Comparison of ENCODE assay signal across 21 mouse cellular contexts in the genomic region with DNA sequence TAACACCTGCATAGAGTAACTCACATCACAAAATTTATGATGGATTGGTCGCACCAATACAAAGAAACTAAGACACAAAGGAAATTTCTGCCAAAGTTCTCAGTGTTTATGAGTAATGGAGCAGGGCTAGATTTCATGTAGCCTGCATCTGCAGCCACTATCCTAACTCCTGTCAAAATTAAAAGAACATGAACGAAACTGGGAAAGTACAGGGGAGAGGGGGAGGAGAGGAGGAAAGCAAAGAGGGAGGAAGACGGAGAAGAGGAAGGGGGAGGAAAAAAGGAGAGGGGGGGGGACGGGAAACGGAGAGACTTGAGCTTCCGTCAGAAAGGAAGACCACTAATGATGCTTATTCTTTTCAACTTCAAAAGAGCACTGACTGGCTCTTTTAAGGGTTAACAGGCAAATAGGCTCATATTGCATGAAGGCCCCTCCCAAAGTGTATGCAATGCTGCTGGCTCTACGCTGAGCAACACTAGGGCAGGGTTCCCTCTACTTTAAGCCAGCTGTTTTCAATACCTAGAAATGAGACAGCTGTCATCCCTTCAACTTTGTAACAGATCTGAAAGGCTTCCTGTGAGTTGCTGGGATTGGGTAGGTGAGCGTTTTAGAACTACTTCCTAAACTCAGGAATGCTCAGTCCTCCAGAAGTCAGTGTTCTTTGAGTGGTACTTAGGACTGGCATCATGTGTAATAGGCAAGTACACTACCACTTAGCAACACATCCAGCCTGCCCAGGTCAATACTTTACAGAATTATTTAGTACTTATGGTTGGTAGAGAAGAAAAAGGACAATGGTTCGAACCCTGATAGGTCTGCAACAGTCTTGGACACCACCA. TPM values are rescaled to one million over a fixed set of nuclear protein-coding genes. Genes with fewer than 3 reads are reported as not detected.
DNase-seq lines count a peak whose midpoint lies in the region; ATAC-seq and TF ChIP-seq lines count a peak whose summit lies in the region.
"Had no signal": no experiment of that assay in that cellular context is flagged by ENCODE, and none has a peak within 500 bp of the region (broad histone marks: within the 10 kb centered on the region; RNA-seq: fewer than 3 reads in every experiment).

No protein-coding gene starts in this region.

- no peak overlapping the region; the same call in 1 of the 2 replicates for H3K4me2 ChIP-seq in kidney, embryonic 14.5 days (replicated peaks; ENCODE audit: low read depth, low read length)
- no peak overlapping the region for H3K4me2 ChIP-seq in lung, postnatal 0 days (replicated peaks; ENCODE audit: low read depth, low read length)
- H3K4me2 ChIP-seq: hindbrain, embryonic 13.5 days had no signal

- peak; percentile 53; the same call in 1 of the 2 replicates for ATAC-seq in kidney, embryonic 14.5 days (ENCODE audit: low FRiP score, low TSS enrichment)
- ATAC-seq in lung, postnatal 0 days, result no peak
- ATAC-seq: activated CD4-positive, CD25-positive, alpha-beta regulatory T cell, adult 4 months; intestine, postnatal 0 days; liver, postnatal 0 days; midbrain, embryonic 16.5 days had no signal

- H3K4me3 ChIP-seq in kidney, embryonic 14.5 days (ENCODE audit: low read length), result no peak overlapping the region
- H3K4me3 ChIP-seq in lung, postnatal 0 days (ENCODE audit: low read depth, low read length), result no peak overlapping the region
- no peak overlapping the region for H3K4me3 ChIP-seq in lung, adult 2 months (replicated peaks; ENCODE audit: extremely low read depth, low read depth, low read length)
- H3K4me3 ChIP-seq in hindbrain, embryonic 10.5 days, result no peak overlapping the region
- H3K4me3 ChIP-seq: heart, adult 2 months; hindbrain, embryonic 13.5 days had no signal

- H3K9me3 ChIP-seq in kidney, embryonic 14.5 days (ENCODE audit: control insufficient read depth, low read length), result no peaks in the 10 kb centered on the region
- no peaks in the 10 kb centered on the region for H3K9me3 ChIP-seq in lung, postnatal 0 days (ENCODE audit: low read length)
- H3K9me3 ChIP-seq in hindbrain, embryonic 10.5 days, result no peaks in the 10 kb centered on the region
- H3K9me3 ChIP-seq: hindbrain, embryonic 13.5 days had no signal

- no peaks in the 10 kb centered on the region for H3K36me3 ChIP-seq in kidney, embryonic 14.5 days (ENCODE audit: control insufficient read depth, insufficient read depth, low read length)
- H3K36me3 ChIP-seq in lung, postnatal 0 days (ENCODE audit: insufficient read depth, low read length), result no peaks in the 10 kb centered on the region
- no peaks in the 10 kb centered on the region for H3K36me3 ChIP-seq in hindbrain, embryonic 10.5 days
- H3K36me3 ChIP-seq: hindbrain, embryonic 13.5 days had no signal

- no peaks in the 10 kb centered on the region for H3K4me1 ChIP-seq in kidney, embryonic 14.5 days (ENCODE audit: control insufficient read depth, insufficient read depth, low read length)
- H3K4me1 ChIP-seq in lung, postnatal 0 days (ENCODE audit: insufficient read depth, low read depth, low read length), result no peaks in the 10 kb centered on the region
- no peaks in the 10 kb centered on the region for H3K4me1 ChIP-seq in lung, adult 2 months (ENCODE audit: control insufficient read depth, insufficient read depth, low read length)
- peaks cover 7% of the 10 kb centered on the region; the same call in 1 of the 2 replicates for H3K4me1 ChIP-seq in hindbrain, embryonic 10.5 days (replicated peaks)
- H3K4me1 ChIP-seq: hindbrain, embryonic 13.5 days had no signal

- TF ChIP-seq CTCF in lung, postnatal 0 days (IDR thresholded peaks at IDR 0.05), result no peak
- no peak for TF ChIP-seq CTCF in lung, adult 2 months (IDR thresholded peaks at IDR 0.05; ENCODE audit: insufficient read depth, low read length)

- H3K27me3 ChIP-seq in kidney, embryonic 14.5 days (ENCODE audit: control insufficient read depth, insufficient read depth, low read length), result no peaks in the 10 kb centered on the region
- no peaks in the 10 kb centered on the region for H3K27me3 ChIP-seq in lung, postnatal 0 days (replicated peaks; ENCODE audit: insufficient read depth, low read length)
- no peaks in the 10 kb centered on the region for H3K27me3 ChIP-seq in hindbrain, embryonic 10.5 days (ENCODE audit: insufficient read depth, poor library complexity, severe bottlenecking)
- H3K27me3 ChIP-seq: hindbrain, embryonic 13.5 days had no signal

- H3K9ac ChIP-seq in kidney, embryonic 14.5 days (ENCODE audit: low read depth, low read length), result no peak overlapping the region
- no peak overlapping the region for H3K9ac ChIP-seq in lung, postnatal 0 days (replicated peaks; ENCODE audit: low read depth)
- H3K9ac ChIP-seq: hindbrain, embryonic 13.5 days; liver, postnatal 0 days had no signal

- no peak for DNase-seq in kidney, adult 18-20 months
- peak; percentile 11 for DNase-seq in lung, postnatal 0 days (ENCODE audit: low spot score)
- no peak for DNase-seq in lung, adult 2 months
- DNase-seq in forelimb bud, embryonic 11.5 days (ENCODE audit: low read depth, low spot score), result peak; percentile 42
- DNase-seq in hindbrain, embryonic 10.5 days (ENCODE audit: low spot score), result no peak
- no peak for DNase-seq in T-cell, adult 2 months (ENCODE audit: low spot score)
- DNase-seq: adrenal gland, postnatal 25 days; B cell, adult 2 months; cerebellum, adult 8-10 months; gastrocnemius, postnatal 10 days; heart, adult 2 months; heart, postnatal 10 days; liver, postnatal 0 days; retina, postnatal 1 day; right cerebral cortex, postnatal 4 days; thymus, adult 18-20 months had no signal

- 38% methylated on average over 9 of the region's 9 CpGs for WGBS in kidney, embryonic 14.5 days
- WGBS in lung, postnatal 0 days, result 26% methylated on average over 9 of the region's 9 CpGs
- WGBS in lung, adult 2 months, result 30% methylated on average over 9 of the region's 9 CpGs
- 61% methylated on average over 9 of the region's 9 CpGs for WGBS in hindbrain, embryonic 10.5 days

- no peak for TF ChIP-seq POLR2A in lung, adult 2 months (IDR thresholded peaks at IDR 0.05; ENCODE audit: borderline replicate concordance, extremely low read depth, low read depth, low read length)

- TF ChIP-seq EP300 in lung, postnatal 0 days (IDR thresholded peaks at IDR 0.05), result no peak

- H3K27ac ChIP-seq in kidney, embryonic 14.5 days (ENCODE audit: low read depth, low read length), result no peak overlapping the region
- no peak overlapping the region for H3K27ac ChIP-seq in lung, postnatal 0 days (ENCODE audit: low read length)
- no peak overlapping the region for H3K27ac ChIP-seq in hindbrain, embryonic 10.5 days
- H3K27ac ChIP-seq: heart, adult 2 months; hindbrain, embryonic 13.5 days had no signal

RNA-seq across cellular contexts. Expression of a gene that starts 58.9 kb away (rescaled TPM):
- polyA plus RNA-seq in kidney, embryonic 14.5 days (2014; fragmentation: Nextera tagmentation; extraction: Ambion mirVana), result 0.67 and 0.79 TPM in 2 replicates
- polyA plus RNA-seq in lung, postnatal 0 days (2015; fragmentation: Nextera tagmentation; extraction: Ambion mirVana), result 0.78 and 0.82 TPM in 2 replicates
- polyA plus RNA-seq in lung, adult 2 months (2012; rRNA removed), result 4.7 and 4.8 TPM in 2 replicates
- polyA plus RNA-seq in hindbrain, embryonic 10.5 days (2016; fragmentation: Nextera tagmentation; extraction: Ambion mirVana), result 2.0 and 3.5 TPM in 2 replicates

Comparison
In these comparisons a context has a peak if more than half of its experiments do, and no peak if none do; other contexts are left out.
1. DNase-seq: peak in lung, postnatal 0 days (single experiment) and forelimb bud, embryonic 11.5 days (single experiment); none in kidney, adult 18-20 months (single experiment), lung, adult 2 months (single experiment), hindbrain, embryonic 10.5 days (single experiment) and T-cell, adult 2 months (single experiment).